Mouse (Mus musculus): Measurements from ENCODE around the gene Trappc2.
A peak's percentile ranks its signal among the peaks of the same experiment; 100 is the strongest.

Gene Trappc2

GRCm38 (mm10) chrX:166440036-166440615 is at the start of gene Trappc2:
Gene Trappc2 (plus strand): TSS chrX:166440574.
- DNase-seq: no peak

- DNase-seq: no peak
These were observed 46.6 kb upstream of the Trappc2 start for GRCm38 (mm10) chrX:166393753-166394152.

- no peak for DNase-seq
These were observed 32.5 kb upstream of the Trappc2 start for GRCm38 (mm10) chrX:166407865-166408264.

- peak; percentile 3 for DNase-seq
These were observed 24.2 kb upstream of the Trappc2 start for GRCm38 (mm10) chrX:166416196-166416595.

GRCm38 (mm10) chrX:166434812-166435211 is 5.6 kb upstream of the Trappc2 start:
- DNase-seq: no peak

- DNase-seq: peak; percentile 93
These were observed 266 bp downstream of the Trappc2 start, which contains the start of gene Ofd1 for GRCm38 (mm10) chrX:166440616-166441063. Gene Ofd1 (minus strand): TSS chrX:166440704.

GRCm38 (mm10) chrX:166444552-166444951 is 4.2 kb downstream of the Trappc2 start:
- no peak for DNase-seq

- DNase-seq: no peak
These were observed 13.2 kb downstream of the Trappc2 start for GRCm38 (mm10) chrX:166453532-166453931.

- DNase-seq: no peak
These were observed 14.0 kb downstream of the Trappc2 start for GRCm38 (mm10) chrX:166454331-166454730.

GRCm38 (mm10) chrX:166455525-166455924 is 15.2 kb downstream of the Trappc2 start:
- no peak for DNase-seq

GRCm38 (mm10) chrX:166468321-166468720 is 27.9 kb downstream of the Trappc2 start:
- DNase-seq: no peak

GRCm38 (mm10) chrX:166472612-166473011 is 32.2 kb downstream of the Trappc2 start:
- DNase-seq: no peak

- DNase-seq: peak; percentile 17
These were observed 37.0 kb downstream of the Trappc2 start for GRCm38 (mm10) chrX:166477393-166477792.

- peak; percentile 28 for DNase-seq
These were observed 38.4 kb downstream of the Trappc2 start for GRCm38 (mm10) chrX:166478631-166479364.

GRCm38 (mm10) chrX:166479365-166479983 is 39.1 kb downstream of the Trappc2 start, which contains the start of gene Rab9:
Gene Rab9 (minus strand): TSS chrX:166479867.
- DNase-seq: peak; percentile 95

GRCm38 (mm10) chrX:166495052-166495451 is 54.7 kb downstream of the Trappc2 start:
- no peak for DNase-seq

GRCm38 (mm10) chrX:166497771-166498170 is 57.4 kb downstream of the Trappc2 start:
- no peak for DNase-seq

GRCm38 (mm10) chrX:166499496-166500190 is 59.3 kb downstream of the Trappc2 start:
- no peak for DNase-seq

All from kidney, postnatal 14 days (tissue).